Mouse (Mus musculus): ENCODE measurements around the gene BC053393.

DNA sequence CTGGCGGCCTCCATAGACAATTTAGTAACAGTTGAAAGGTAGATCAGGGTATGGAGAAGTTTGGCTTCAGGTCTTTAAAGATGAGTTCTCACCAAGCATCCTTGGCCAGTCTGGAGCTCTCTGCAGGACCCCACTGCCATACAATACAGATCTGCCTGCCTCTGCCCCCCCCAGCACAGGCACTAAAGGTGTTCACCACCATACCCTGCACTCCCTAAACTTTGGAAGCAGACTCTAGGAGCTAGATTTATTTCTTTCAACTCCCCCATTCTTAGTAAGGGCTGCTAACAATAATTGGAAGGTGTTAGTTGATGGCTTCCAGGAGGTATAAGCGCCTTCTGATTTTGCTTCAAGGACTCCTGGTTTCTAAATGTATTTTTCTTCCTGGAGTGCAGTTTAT is 27.8 kb upstream of the BC053393 start:
- TF ChIP-seq CTCF (conservative IDR thresholded peaks at IDR 0.05; ENCODE audit: low read length) (no peak), POU5F1 (IDR thresholded peaks at IDR 0.05; ENCODE audit: borderline replicate concordance, low read length) (no peak)

All from E14TG2a.4 (cell line).